Mouse (Mus musculus) CH12F3 (cell line): ENCODE data around the gene Prkrip1.
"Not testable (repeated sequence)": the region's sequence is repeated elsewhere in the genome, so short reads cannot be mapped to it uniquely, and the experiment has no call there.

Experiments used
- in situ Hi-C: fragments of 300-500 bp; cut with MboI; formaldehyde crosslinking; loops from 2 replicates; pipeline ENCODE4 v1.14.3; 2020; ENCODE audit warnings: low sequenced_read_pairs

The Prkrip1 gene

DNA sequence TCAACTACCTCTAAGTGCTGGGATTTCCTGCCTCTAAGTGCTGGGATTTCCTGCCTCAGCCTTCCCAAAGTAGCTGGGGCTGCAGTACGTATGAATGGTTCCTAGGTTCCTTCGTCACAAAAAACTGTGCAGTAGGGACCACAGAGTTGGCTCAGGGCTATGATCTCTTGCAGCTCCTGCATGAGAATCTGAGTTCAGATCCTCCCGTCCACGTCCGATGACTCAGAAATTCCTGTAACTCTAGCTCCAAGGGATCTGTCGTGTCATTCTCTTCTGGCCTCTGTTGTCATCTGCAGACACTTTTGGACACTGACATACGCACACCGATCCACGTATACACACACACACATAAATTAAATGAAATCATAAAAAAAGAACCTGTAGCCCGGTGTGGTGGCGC is 14.0 kb upstream of the Prkrip1 start:
- in situ Hi-C loops = no loop called here

DNA sequence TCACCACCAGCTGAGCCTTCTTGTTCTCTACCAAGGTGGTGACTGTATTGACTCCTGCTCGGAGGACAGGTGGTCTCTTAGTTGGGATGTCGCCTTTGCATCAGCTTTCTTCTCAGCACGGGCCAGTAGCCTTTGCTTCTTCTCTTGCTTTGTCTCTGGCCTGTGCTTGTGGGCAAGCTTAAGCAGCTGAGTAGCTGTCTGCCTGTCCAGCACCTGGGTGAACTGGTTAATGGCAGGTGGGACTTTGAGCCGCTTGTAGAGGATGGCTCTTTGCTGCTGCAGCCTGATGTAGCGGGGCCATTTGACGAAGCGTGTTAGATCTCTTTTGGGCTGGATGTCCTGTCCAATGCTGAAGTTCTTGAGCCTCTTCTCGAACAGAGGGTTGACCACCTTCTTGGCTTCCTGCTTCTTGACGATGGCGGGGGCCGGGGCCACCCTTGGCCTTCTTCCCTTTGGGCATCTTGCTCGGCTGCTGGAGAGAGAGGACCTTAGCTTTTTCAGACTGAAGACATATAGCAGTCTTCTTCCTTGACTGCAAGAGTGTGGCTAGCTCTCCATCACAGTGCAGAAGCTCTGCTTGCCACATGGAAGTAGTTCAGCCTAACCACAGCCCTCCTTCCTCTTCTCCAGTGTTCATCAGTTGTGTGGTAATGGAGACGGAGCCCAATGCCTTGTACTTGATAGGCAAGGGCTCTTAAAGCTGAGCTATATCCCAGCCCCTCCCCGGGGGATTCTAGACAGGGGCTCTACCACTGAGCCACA is 12.8 kb upstream of the Prkrip1 start:
- in situ Hi-C loops = not testable (repeated sequence)

DNA sequence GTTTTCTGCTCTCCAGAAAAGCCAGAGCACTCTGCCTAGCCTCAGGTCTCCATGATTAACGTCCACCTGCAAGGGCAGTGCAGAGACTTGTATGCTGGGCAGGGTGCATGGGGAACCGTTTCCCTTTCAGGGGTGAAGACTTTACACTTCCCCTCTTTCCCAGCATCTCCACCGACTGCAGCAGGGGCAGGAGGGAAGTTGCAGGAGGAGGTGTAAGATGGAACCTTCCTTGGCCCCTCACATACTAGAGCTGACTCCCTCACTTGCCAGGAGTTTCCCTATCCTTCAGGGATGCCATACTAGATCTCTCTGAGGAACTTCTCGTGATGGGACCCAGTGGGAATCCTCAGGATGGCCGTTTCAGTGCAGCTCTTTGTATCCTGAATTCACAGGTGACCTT is 11.8 kb upstream of the Prkrip1 start:
- in situ Hi-C loops = no loop called here

DNA sequence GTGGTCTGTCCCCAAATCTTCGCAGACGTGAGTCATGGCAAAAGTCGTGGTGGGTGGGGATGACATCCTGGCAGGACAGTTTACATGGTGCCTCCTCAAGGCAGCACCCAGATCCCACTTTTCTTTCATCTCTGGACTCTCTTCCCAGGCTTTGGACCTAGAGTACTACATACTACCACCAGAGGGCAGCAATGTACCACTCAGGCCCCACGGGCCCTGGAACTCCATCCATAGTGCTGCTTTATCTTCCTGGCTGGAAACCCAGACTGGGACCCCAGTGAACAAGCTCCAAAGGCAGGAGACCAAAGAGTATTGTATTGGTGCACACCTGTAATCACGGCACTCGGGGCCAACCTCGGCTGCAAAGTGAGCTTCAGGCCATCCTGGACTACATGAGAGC is 3.1 kb upstream of the Prkrip1 start:
- in situ Hi-C loops = no loop called here

DNA sequence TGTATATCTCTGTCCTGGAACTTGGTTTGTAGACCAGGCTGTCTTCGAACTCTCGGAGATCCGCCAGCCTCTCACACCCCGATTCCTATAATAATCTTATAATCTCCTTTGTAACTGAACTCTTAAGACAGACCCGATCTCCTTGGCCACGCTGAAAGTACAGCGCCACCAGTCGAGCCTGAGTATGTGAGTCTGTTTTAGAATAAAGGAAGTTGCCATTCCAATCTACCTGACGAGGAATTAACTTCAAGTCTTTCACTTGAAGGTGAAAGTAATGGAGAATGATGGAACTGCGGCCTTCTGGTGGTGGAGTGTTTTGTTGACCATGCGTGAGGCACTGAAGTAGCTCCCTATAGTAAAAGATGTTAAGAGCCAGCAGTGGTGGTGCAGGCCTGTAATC is 763 bp upstream of the Prkrip1 start:
- in situ Hi-C loops = loop anchor here (5.0 kb wide), 1 partner anchor 53 kb away; no protein-coding TSS in a partner anchor

DNA sequence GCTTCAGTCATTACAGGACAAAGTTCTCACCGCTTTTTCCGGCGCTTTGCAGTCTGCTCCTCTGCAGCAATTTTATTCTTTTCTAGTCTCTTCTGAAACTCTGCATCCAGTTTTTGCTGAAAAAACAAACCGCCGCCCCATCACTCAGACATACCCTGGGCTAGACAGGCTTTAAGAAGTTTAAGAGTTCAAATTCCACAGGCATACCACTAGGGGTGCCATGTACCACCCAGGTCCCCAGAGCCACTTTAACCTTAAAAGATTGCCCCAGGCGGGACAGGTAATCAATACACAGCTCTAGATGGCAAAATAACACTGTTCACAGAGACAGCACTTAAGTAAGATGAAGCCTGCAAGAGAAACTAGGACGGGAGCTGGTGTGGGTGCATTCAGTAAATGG is 6.9 kb downstream of the Prkrip1 start:
- in situ Hi-C loops = no loop called here

DNA sequence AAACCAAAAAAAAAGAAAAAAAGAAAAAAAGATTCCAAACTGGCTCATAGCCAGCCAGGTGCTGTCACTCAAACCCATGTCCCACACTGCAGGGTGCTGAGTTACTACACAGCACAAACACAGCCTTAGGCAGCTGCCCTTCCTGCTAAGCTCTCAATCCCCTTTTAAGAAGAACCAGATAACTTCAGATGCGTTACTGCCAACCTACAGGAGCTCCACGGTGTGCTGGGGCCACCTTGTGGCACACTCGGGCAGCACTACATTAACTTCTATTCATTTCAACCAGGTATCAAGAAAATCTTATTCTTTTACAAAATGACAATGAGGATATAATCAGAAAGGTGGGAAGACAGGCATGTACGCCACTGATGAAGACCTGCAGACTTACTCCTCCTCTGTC is 12.0 kb downstream of the Prkrip1 start:
- in situ Hi-C loops = no loop called here

DNA sequence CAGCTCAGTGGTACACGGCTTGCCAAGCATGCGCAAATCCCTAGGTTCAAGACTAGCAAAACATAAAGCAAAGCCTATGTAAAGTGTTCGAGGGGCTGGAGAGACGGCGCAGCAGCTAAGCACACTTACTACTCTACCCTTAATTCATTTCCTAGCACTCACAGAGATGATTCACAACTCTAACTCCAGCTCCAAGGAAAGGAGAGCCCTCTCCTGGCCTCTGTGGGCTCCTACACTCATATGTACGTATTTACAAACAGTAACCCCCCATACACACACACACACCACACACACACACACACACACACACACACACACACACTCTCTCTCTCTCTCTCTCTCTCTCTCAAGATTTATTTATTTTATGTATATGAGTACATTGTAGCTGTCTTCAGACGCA is 15.0 kb downstream of the Prkrip1 start:
- in situ Hi-C loops = no loop called here

DNA sequence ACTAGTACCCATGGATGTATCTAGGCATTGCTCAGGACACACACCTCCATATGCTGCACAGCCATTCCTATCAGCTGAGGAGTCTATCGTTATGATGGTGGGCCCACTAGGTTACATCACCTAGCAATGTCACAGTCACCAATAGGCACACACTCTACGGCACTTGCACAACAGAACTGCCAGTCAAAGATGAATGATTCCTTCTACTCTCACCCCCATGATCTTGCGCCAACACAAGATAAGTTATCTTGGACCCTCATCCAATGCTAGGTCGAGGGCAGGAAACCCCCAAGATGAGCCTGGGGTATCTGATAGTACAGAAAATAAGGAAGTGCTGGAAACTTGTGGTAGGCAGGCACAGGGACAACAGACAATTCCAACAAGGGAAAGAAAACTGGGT is 15.9 kb downstream of the Prkrip1 start:
- in situ Hi-C loops = no loop called here

DNA sequence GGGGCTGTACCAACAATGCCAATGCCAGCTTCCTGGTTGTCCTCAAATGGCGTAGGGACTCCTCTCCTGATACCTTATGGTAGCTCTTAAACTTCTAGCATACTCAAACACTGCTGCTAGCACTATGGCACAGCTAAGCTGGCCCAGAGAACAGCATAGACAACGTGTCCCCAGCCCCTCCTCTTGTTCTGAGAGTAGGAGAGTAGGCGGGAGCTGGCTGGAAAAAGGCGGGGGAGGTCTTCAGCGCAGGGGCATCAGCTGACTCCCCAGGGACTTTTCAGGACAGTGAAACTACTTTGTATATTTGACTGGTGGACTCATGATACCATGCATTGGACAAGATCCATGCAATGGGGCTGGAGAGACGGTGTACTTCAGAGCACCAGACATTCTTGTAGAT is 16.7 kb downstream of the Prkrip1 start:
- in situ Hi-C loops = no loop called here

DNA sequence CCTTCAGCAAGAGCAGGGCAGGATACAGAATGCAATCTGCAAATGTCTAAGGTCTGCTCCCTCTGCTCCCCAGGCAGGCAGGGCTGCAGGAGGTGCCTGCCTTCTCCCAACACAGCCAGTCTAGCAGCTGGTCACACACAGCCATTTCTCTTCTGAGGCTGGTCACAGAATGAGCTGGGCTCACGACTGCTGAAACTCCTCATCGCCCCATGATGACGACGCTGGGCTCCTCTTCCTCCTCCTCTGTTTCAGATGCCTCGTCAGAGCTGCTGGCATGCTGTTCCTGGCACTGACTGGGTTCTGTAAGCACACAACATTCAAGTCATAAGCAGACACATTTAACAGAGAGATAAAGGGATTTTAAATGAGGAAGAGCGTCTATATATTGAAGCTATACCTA is 17.6 kb downstream of the Prkrip1 start:
- in situ Hi-C loops = no loop called here

DNA sequence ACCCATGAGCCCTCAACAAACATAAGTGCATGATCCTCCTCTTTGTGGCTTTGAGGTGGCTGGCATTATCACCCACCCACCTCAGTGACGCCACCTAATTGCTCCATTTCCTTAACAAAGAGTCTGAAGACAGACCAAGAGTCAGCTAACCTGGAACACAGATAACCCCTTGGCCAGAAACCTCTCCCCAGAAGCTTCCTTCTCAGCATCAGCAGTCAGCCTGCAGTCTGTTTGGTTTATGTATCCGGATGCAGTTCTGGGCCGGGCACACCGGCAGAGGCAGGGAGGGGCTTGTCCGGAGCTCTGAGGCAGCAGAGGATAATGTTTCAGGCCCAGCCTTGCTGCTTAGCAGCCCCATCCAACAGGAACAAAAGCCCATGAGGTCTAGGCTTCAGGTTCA is 19.2 kb downstream of the Prkrip1 start:
- in situ Hi-C loops = no loop called here

DNA sequence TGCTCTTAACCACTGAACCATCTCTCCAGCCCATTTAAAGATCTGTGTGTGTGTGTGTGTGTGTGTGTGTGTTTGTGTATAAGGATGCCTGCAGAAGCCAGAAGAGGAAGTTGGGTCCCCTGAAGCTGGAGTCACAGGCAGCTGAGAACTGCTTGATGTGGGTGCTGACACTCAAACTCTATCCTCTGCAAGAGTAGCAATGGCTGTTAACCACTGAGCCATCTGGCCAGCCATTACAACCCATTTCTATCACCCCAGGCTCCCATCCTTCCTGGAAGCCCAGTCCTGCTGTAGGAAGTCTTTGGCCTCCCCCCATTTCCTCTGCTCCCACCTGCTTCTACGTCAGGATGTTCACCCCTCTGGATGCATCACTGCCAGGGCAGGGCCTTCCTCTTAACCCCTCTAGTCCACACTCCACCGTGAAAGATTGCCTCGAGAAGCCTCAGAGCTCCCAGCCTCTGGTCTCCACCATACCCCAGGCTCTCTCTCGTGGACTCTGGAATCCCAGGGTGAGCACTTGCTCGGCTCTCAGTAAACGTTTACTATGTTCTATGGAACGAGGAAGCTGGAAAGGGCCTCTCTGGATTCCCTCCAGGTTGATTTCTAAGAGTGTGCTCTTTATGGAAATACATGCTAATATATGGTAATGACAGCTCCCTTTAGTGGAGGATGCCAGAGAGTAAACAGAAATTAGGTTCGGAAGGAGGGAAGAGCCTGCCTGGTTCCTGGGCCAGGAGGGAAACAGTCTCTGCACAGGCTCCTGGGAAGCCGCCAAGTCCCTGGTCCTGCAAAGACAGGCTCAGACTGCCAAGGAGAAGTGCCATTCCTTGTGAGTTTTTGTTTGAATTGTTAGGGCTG is 24.9 kb downstream of the Prkrip1 start:
- in situ Hi-C loops = no loop called here

DNA sequence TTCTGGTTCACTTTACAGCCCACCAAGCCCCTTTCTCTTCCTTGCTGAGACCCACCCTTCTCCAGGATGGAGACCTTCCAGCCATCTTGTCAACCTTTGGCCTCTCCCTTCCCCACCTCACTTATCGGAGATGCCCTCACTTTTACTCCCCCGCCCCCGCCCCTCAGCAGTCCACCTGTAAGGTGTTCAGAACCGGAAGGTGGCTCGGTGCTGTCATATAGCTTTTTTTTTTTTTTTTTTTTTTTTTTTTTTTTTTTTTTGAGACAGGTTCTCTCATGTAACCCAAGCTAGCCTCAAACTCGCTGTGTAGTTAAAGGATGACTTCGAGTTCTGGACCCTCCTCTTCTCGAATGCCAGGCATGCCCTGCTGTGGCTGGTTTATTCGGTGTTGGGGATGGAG is 25.8 kb downstream of the Prkrip1 start:
- in situ Hi-C loops = no loop called here

DNA sequence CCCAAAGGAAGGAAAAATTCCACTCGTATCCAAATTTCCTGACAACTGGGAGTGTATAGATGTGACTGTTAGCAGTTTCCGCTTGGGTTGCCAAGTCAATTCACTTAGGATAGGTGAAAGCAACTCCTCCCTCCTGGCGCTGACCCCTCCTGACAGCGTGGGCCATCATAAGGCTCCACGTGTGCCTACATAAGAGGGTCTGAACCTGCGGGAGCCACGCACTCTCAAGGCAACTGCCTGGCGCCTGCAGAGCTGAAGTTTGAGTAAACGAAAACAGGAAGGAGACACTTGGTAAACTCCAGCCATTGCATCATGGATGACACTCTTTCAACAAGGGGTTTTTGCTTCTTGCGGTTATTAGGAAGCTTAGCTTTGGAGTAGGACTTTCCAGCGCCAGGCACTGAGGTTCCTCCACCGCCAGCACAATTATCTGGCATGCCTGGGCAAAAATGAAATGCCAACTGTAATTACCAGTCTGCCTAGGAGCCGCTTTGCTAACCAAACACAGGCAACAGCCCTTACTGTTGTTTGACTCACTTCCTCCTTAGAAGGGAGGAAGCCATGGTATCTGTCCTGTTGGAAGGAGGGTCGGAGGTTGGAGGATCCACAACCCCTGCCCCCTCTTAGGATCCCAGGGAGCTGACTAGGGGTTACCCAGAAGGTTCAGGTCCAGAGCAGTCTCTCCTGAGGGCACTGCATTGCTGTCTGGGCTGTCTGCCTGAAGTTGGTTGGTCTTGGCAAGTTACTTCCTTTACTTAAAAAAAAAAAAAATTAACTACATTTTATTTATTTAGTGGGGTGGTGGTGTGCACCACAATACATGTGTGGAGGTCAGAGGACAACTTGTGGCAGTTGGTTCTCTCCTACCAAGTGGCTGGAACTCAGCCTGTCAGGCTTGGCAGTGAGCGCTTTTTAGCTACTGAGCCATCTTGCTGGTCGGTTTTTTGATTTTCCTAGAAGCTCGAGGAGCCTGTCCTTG is 27.1 kb downstream of the Prkrip1 start:
- in situ Hi-C loops = no loop called here

DNA sequence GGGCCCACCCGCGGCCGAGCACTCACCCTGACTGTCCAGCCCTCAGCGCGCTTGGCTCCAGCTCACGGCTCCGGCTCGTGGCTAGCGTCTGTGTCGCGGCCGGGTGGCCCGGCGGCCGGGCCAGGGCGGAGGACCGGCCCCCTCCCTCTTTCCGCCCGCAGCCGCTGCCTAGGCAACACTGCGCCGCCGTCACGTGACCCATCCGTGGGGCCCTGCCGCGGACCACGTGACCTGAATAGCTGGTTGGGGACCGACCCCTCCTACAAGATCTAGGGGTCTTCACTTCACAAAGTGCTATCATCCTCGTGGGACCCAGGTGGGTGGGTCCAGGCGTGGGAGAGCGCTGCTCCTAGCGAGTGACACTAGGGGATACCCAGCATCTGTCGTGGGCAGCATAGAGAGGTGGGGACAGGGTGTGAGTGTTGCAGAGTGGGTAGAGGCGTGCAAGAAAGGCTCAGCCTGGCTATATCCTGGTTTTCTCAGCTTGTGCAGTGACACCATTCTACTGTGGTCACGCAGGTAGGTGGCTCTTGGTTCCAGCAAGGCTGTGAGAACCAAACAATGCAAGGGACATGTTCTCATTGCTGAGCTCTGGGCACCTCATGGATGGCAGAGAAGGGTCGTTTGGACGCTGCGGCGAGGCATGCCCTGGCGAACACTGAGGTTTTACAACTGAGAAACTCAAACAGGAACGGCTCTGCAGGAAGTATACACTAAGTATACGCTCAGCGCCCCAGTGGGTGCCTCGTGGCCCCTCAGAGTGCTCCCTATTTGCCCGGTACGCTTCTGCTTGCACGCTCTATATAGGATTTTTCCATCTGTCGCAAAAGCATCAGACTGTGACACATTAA is 28.0 kb downstream of the Prkrip1 start, which contains the start of gene Orai2:
Orai2 (minus strand) TSS at position 202 of the 851 bp plus-strand sequence.
- in situ Hi-C loops = no loop called here

DNA sequence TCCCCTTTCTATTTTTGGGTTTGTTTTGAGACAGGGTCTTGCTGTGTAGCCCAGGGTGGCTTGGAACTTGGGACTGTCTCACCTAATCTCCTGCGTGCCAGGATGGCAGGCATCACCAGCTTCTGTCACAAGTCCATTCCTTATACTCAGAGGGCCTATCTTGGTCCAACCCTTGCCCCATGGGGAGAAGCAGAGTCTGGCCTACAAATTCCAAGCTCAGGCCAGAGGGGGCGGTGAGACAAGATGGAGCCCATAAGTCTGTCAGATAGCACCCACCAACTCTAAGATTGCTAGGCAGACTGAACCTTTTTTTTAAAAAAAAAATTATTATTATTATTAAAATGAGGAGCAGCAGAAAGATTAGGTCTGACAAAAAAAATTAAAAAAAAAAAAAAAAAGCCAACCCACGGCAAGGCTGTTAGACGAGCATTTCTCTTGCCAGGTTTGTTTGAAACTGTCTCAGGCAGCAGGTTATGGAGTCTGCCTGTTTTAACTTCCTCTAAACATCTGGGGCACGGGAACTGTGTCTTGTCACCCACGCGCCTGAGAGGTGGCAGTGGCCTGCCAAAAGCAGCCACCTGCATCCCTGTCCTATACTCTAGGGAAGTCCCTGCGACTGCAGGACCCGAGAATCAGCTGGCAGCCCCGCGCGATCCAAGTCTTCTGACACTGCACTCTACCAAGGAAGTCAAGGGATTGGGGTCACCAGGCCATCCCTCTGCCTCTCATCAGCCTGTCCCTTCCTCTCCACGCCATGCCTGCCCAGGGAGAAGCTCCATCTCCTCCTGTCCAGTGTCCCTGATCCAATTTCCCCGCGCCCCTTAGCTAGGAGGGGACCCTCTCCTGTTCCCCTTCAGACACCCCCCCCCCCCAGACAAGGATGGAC is 28.9 kb downstream of the Prkrip1 start:
- in situ Hi-C loops = no loop called here

DNA sequence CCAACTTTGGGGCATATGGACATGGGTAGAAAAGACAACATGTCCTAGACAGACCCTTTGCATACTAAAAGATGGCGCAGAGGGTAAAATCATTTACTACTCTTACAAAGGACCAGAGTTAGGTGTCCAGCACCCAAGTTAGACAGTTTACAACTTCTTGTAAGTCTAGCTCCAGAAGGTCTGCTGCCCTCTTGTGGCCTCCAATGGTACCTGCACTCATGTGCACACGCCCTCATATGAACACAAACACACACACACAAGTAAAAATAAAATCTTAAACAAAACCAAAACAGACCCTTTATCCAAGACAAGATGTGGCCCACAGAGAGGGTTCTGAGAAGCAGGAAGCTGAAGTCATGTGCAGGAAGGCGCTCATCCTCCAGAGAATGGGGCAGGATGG is 30.7 kb downstream of the Prkrip1 start:
- in situ Hi-C loops = no loop called here

DNA sequence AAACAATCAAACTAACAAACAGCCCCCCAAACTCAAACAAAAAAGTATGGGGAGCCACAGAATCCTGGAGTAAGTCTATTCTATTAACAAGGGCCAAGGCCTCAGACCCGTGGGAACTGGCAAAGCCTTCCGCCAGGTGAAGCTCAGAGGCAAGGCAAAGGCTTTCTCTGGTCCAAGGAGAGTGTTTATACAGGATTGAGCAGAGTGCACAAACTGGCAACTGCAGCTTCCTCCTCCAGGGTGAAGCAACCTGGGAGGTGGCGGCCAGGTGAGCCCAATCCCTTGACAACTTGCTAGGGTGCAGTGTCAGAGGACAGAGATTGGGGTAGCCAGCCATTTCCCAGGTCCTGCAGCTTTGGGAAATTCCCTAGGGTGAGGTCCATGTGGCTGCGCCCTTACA is 31.5 kb downstream of the Prkrip1 start:
- in situ Hi-C loops = no loop called here
